Mouse (Mus musculus) liver, postnatal 0 days (tissue): ENCODE data around the gene Tnrc18. TPM values are rescaled to one million over a fixed set of nuclear protein-coding genes. Genes with fewer than 3 reads are reported as not detected.

Experiments
- ATAC-seq: fragments of 200-750 bp; cut with Nextera tagmentation; 2 replicates; pipeline ENCODE4 v1.8.0; 2017; ENCODE audit warnings: mild to moderate bottlenecking, moderate library complexity
- DNase-seq: peaks from one replicate; pipeline ENCODE4 v3.0.0-alpha.2; 2016
- H3K27ac ChIP-seq: fragments of 300-500 bp; sonication (generic); 2 replicates; pipeline ENCODE4 v1.5.1; 2014; ENCODE audit warnings: antibody characterized with exemption, moderate library complexity, mild to moderate bottlenecking, low read depth
- H3K27me3 ChIP-seq: fragments of 300-500 bp; sonication (generic); 2 replicates; pipeline ENCODE4 v1.6.1; 2014; ENCODE audit warnings: low read length, control low read depth, mixed read lengths; ENCODE audit not compliant: insufficient read depth
- H3K36me3 ChIP-seq: fragments of 300-500 bp; sonication (generic); replicated peaks from 2 replicates; pipeline ENCODE4 v1.6.1; 2014; ENCODE audit warnings: mild to moderate bottlenecking, control low read depth, low read length, moderate library complexity, mixed read lengths; ENCODE audit not compliant: insufficient read depth
- H3K4me1 ChIP-seq: fragments of 300-500 bp; sonication (generic); 2 replicates; pipeline ENCODE4 v1.6.1; 2014; ENCODE audit warnings: antibody characterized with exemption, mild to moderate bottlenecking, control low read depth; ENCODE audit not compliant: insufficient read depth
- H3K4me2 ChIP-seq: fragments of 300-500 bp; sonication (generic); 2 replicates; pipeline ENCODE4 v1.6.1; 2014; ENCODE audit warnings: low read depth, mild to moderate bottlenecking, low read length, moderate library complexity, mixed read lengths
- H3K4me3 ChIP-seq: fragments of 300-500 bp; sonication (generic); 2 replicates; pipeline ENCODE4 v1.5.1; 2014; ENCODE audit warnings: low read depth, low read length
- H3K9ac ChIP-seq: fragments of 300-500 bp; sonication (generic); replicated peaks from 2 replicates; pipeline ENCODE4 v1.6.1; 2014; ENCODE audit warnings: mild to moderate bottlenecking, moderate library complexity
- H3K9me3 ChIP-seq: fragments of 300-500 bp; sonication (generic); 2 replicates; pipeline ENCODE4 v1.6.1; 2016; ENCODE audit warnings: mild to moderate bottlenecking, control low read depth, low read length, mixed read lengths
- CTCF ChIP-seq: sonication (generic); IDR thresholded peaks from 2 replicates; pipeline ENCODE4 v1.5.1; 2016; ENCODE audit warnings: antibody characterized with exemption, low read depth
- EP300 ChIP-seq: IDR thresholded peaks from 2 replicates; pipeline ENCODE4 v1.6.1; 2016; ENCODE audit warnings: antibody characterized with exemption, low read depth, mild to moderate bottlenecking
- WGBS: fragments of 180-500 bp; shearing (Covaris S2); extraction: QIAGEN DNeasy Blood & Tissue Kit; methylation state at CpG from one replicate; pipeline ENCODE4 v1.1.7; 2014; ENCODE audit not compliant: insufficient replicate concordance; 5-methylcytosine and 5-hydroxymethylcytosine counted together
- polyA plus RNA-seq: library from polyadenylated mRNA; unstranded; fragments of >200 nt; fragmentation: Nextera tagmentation; extraction: Ambion mirVana; gene quantifications from 2 replicates; pipeline ENCODE4 v1.2.1, GENCODE M21; 2015

Tnrc18 gene
- polyA plus RNA-seq, 1 experiment from 2014 or later, result 4.0 TPM

DNA sequence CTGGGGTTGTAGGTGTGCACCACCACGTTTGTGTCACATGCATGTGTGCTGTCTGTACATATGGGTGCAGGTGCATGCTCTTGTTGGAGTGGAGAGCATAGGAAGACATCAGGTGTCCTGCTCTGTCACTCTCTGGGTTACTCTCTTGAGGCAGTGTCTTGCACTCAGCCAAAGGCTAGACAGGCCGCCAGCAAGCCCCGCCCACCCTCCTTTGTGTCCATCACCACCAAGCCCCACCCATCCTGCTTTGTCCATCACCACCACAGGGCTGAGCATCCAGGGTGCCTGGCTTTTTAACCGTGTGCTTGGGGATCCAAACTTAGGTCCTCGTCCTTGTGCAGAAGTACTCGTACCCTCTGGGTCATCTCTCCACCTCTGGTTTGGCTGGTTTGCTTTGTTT is 121.2 kb downstream of the Tnrc18 start:
- Histone ChIP-seq H3K4me2 (no peak overlapping the region), H3K4me1 (no peaks in the 10 kb centered on the region), H3K9me3 (no peaks in the 10 kb centered on the region), H3K36me3 (no peaks in the 10 kb centered on the region), H3K4me3 (no peak overlapping the region), H3K9ac (no peak overlapping the region), H3K27me3 (peaks cover 17% of the 10 kb centered on the region), H3K27ac (no peak overlapping the region)
- ATAC-seq (no peak), DNase-seq (no peak)
- no peak for TF ChIP-seq CTCF
- TF ChIP-seq EP300, result no peak
- WGBS, result 28% methylated on average over 6 of the region's 6 CpGs

DNA sequence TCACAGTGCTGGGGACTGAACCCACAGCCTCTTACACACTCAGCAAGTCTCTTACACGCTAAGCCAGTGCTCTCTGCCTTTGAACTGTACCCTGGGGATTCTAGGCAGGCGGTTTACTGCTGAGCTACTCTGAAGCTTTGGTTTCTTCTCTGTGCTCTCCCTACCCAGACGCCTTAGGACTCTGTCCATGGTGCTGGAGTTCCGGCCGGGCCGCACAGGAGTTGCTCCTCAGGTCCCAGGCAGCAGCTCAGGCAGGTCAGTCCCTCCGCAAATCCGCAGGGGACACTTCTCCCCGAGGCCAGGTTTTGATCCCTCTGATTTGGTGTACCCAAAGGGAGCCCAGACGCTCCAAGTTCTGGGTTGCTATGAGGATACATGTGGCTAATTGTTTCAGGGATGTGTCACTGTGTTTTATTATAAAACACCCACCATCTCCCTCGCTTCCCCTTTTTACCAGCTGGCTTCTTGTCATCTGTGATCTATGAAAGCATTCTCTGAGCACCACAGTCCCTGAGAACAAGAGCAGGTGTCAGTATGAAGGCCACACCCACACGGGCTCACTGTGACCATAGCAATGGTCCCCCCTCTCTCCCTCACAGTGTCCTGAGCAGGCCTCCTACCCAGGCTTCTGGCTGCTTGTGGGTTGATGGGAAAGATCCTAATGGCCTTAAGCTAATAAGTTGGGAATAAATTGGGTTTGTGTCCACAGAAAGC is 122.7 kb downstream of the Tnrc18 start:
- H3K27ac ChIP-seq, result no peak overlapping the region
- TF ChIP-seq EP300, result no peak
- TF ChIP-seq CTCF, result no peak
- no peaks in the 10 kb centered on the region for H3K9me3 ChIP-seq
- no peaks in the 10 kb centered on the region for H3K4me1 ChIP-seq
- DNase-seq, result peak; percentile 67
- 0 out of 2 replicates have a peak, but pooled peaks cover 6% of the 10 kb centered on the region for H3K27me3 ChIP-seq
- WGBS, result 8% methylated on average over 12 of the region's 12 CpGs
- ATAC-seq, result no peak
- no peak overlapping the region for H3K4me2 ChIP-seq
- no peak overlapping the region for H3K9ac ChIP-seq
- H3K4me3 ChIP-seq, result no peak overlapping the region
- H3K36me3 ChIP-seq, result no peaks in the 10 kb centered on the region

DNA sequence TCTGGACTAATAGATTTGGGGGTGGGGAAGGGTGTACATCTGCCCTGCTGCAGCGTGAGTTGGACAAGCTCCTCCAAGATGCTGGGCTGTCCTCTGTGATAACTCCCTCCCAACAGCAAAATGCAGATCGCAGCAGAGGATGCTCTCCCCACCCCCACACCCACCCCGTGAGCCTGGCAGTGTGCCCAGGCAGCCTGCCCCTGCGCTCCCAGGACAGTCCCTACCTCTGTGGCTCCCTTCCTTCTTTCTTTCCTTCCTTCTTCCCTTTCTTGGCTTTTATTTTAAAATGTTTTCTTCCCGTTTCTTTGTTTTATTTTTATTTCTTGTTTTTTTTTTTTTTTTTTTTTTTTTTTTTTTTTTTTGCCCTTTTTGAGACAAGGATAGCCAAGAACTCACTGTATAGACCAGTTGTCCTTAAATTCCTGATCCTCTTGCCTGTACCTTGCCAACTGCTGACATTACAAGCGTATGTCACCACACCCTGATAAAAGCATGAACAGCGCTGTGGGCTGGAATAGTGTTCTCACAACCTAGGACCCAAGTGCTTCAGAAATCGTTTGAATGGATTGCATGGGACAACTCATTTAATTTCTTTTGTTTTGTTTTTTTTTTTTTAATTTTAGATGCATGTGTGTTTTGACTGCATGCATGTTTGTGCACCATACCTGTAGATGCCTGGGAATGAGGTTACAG is 123.6 kb downstream of the Tnrc18 start:
- H3K36me3 ChIP-seq, result no peaks in the 10 kb centered on the region
- no peak overlapping the region for H3K9ac ChIP-seq
- H3K4me2 ChIP-seq, result no peak overlapping the region
- ATAC-seq, result no peak
- whole genome bisulfite sequencing, result 48% methylated on average over 8 of the region's 8 CpGs
- H3K27me3 ChIP-seq, result 0 out of 2 replicates have a peak, but pooled peaks cover 6% of the 10 kb centered on the region
- H3K27ac ChIP-seq, result no peak overlapping the region
- TF ChIP-seq CTCF (no peak), EP300 (no peak)
- no peaks in the 10 kb centered on the region for H3K9me3 ChIP-seq
- no peak overlapping the region for H3K4me3 ChIP-seq
- H3K4me1 ChIP-seq, result no peaks in the 10 kb centered on the region
- no peak for DNase-seq

GRCm38 (mm10) chr5:142692971-142693737 is 124.3 kb downstream of the Tnrc18 start:
- no peak for ATAC-seq
- no peak overlapping the region for H3K4me3 ChIP-seq
- no peaks in the 10 kb centered on the region for H3K4me1 ChIP-seq
- H3K36me3 ChIP-seq, result no peaks in the 10 kb centered on the region
- H3K27me3 ChIP-seq, result 0 out of 2 replicates have a peak, but pooled peaks cover 6% of the 10 kb centered on the region
- H3K27ac ChIP-seq, result no peak overlapping the region
- WGBS, result 71% methylated on average over 12 of the region's 12 CpGs
- TF ChIP-seq EP300, result no peak
- no peak for TF ChIP-seq CTCF
- no peaks in the 10 kb centered on the region for H3K9me3 ChIP-seq
- no peak overlapping the region for H3K9ac ChIP-seq
- H3K4me2 ChIP-seq, result no peak overlapping the region
- DNase-seq, result no peak

DNA sequence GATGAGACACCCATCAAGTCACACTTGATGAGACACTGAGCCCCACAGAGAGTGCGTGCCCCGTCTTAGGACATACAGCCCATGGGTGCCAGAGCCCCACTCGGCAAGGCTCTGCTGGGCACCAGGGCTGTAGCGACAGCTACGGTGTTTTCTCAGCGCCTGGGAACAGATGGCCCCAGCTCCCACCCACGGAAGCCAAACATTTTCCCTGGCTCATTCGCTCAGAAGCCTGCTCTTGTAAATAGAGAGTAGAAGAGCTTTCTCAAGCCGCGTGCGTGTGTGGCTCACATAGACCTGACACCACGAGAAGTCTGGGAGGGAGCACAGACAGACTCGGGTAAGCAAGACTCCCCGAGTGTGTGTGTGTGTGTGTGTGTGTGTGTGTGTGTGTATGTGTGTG is 125.2 kb downstream of the Tnrc18 start, which contains the start of gene Slc29a4:
Gene Slc29a4 (plus strand): TSS at position 265 of the 400 bp plus-strand sequence.
- TF ChIP-seq CTCF (no peak), EP300 (no peak)
- ATAC-seq, result no peak
- WGBS, result 51% methylated on average over 14 of the region's 14 CpGs

GRCm38 (mm10) chr5:142690343-142690742 is 127.1 kb downstream of the Tnrc18 start:
- no peak overlapping the region for H3K4me2 ChIP-seq
- H3K36me3 ChIP-seq, result no peaks in the 10 kb centered on the region
- TF ChIP-seq CTCF, result no peak
- DNase-seq, result no peak
- H3K9me3 ChIP-seq, result no peaks in the 10 kb centered on the region
- no peak overlapping the region for H3K9ac ChIP-seq
- 0 out of 2 replicates have a peak, but pooled peaks cover 6% of the 10 kb centered on the region for H3K27me3 ChIP-seq
- H3K4me3 ChIP-seq, result no peak overlapping the region
- ATAC-seq, result no peak
- H3K4me1 ChIP-seq, result no peaks in the 10 kb centered on the region
- WGBS, result 44% methylated on average over 3 of the region's 3 CpGs
- no peak overlapping the region for H3K27ac ChIP-seq

More for the DNA sequence above, 125.2 kb downstream of the Tnrc18 start, which contains the start of gene Slc29a4:
- H3K9ac ChIP-seq, result no peak within 1 kb of the TSS
- H3K27me3 ChIP-seq, result 0 out of 2 replicates have a peak, but pooled peaks cover 6% of the 10 kb centered on the region
- no peaks in the 10 kb centered on the region for H3K36me3 ChIP-seq
- H3K4me3 ChIP-seq, result no peak within 1 kb of the TSS
- H3K9me3 ChIP-seq, result no peaks in the 10 kb centered on the region
- H3K27ac ChIP-seq, result no peak within 1 kb of the TSS
- no peak within 1 kb of the TSS for H3K4me2 ChIP-seq
- no peaks in the 10 kb centered on the region for H3K4me1 ChIP-seq
- no peak for DNase-seq
